Mouse (Mus musculus) spleen, adult 2 months (tissue): Measurements from ENCODE around the gene Arl9. TPM values are rescaled to one million over a fixed set of nuclear protein-coding genes. Genes with fewer than 3 reads are reported as not detected.
A peak's percentile ranks its signal among the peaks of the same experiment; 100 is the strongest.

Source experiments
- DNase-seq, 2 experiments: peaks; one replicate each; pipeline versions ENCODE4 v3.0.0 to v3.0.0-alpha.2; 2012 to 2021; ENCODE audit warnings: low spot score in 2 of 2, low read depth in 1 of 2
- H3K27ac ChIP-seq: fragments of 200-500 bp; 2 replicates; pipeline ENCODE4 v1.5.1; 2012; ENCODE audit warnings: low read length, inconsistent platforms; ENCODE audit not compliant: insufficient read depth
- H3K27me3 ChIP-seq: fragments of 200-500 bp; 2 replicates; pipeline ENCODE4 v1.6.1; 2012; ENCODE audit warnings: mild to moderate bottlenecking, moderate library complexity, low read length, inconsistent platforms; ENCODE audit not compliant: control insufficient read depth, insufficient read depth
- H3K36me3 ChIP-seq: fragments of 200-500 bp; 2 replicates; pipeline ENCODE4 v1.6.1; 2012; ENCODE audit warnings: mild to moderate bottlenecking, low read length, inconsistent platforms; ENCODE audit not compliant: control insufficient read depth, insufficient read depth
- H3K4me1 ChIP-seq: fragments of 200-500 bp; 2 replicates; pipeline ENCODE4 v1.6.1; 2011; ENCODE audit warnings: inconsistent platforms; ENCODE audit not compliant: control insufficient read depth, insufficient read depth, insufficient read length
- H3K4me3 ChIP-seq: fragments of 200-500 bp; 2 replicates; pipeline ENCODE4 v1.5.1; 2011; ENCODE audit warnings: mild to moderate bottlenecking, inconsistent platforms; ENCODE audit not compliant: insufficient read depth, insufficient read length; ENCODE audit errors: extremely low read depth
- CTCF ChIP-seq: fragments of 200-500 bp; IDR thresholded peaks from 2 replicates; pipeline ENCODE4 v1.5.1; 2011; ENCODE audit warnings: mild to moderate bottlenecking, inconsistent platforms; ENCODE audit not compliant: insufficient read depth, insufficient read length, insufficient replicate concordance; ENCODE audit errors: extremely low read depth
- POLR2A ChIP-seq: fragments of 200-500 bp; IDR thresholded peaks from 2 replicates; pipeline ENCODE4 v1.6.1; 2011; ENCODE audit warnings: low read depth, low read length, inconsistent platforms
- WGBS: fragments of 180-500 bp; shearing (Covaris S2); methylation state at CpG from one replicate; pipeline ENCODE4 v1.1.7; 2018; 5-methylcytosine and 5-hydroxymethylcytosine counted together
- polyA plus RNA-seq: library from polyadenylated mRNA; depleted of rRNA; stranded (reverse); fragments of >200 nt; gene quantifications from 2 replicates; pipeline ENCODE4 v1.2.3, GENCODE M21; 2012

Arl9 gene
- polyA plus RNA-seq, 1 experiment = not detected

DNA sequence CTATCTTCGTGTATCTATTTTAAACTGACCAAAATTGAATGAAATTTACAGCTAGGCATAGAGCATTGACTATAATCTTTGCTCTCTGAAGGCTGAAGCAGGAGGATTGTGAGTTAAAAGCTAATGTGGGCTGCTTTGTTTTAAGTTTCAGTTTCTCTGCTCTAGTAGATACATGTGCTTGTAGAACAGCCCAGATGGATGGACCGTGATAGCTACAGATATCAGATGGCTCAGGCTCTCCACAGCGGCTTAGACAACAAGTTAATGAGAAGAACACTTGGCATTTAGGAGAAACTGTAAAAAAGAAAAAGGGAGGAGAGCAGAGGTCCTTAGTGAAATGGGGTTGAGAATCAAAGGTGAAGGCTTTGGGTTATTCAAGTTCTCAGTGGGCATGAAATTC, 13.1 kb upstream of the Arl9 start:
- WGBS = 91% methylated on average over 3 of the region's 3 CpGs
- no peak overlapping the region for H3K4me3 ChIP-seq
- H3K27me3 ChIP-seq = no peaks in the 10 kb centered on the region
- H3K4me1 ChIP-seq = no peaks in the 10 kb centered on the region
- no peak for TF ChIP-seq CTCF
- no peak for TF ChIP-seq POLR2A
- no peak for DNase-seq
- H3K36me3 ChIP-seq = peaks cover 45% of the 10 kb centered on the region
- no peak overlapping the region for H3K27ac ChIP-seq

DNA sequence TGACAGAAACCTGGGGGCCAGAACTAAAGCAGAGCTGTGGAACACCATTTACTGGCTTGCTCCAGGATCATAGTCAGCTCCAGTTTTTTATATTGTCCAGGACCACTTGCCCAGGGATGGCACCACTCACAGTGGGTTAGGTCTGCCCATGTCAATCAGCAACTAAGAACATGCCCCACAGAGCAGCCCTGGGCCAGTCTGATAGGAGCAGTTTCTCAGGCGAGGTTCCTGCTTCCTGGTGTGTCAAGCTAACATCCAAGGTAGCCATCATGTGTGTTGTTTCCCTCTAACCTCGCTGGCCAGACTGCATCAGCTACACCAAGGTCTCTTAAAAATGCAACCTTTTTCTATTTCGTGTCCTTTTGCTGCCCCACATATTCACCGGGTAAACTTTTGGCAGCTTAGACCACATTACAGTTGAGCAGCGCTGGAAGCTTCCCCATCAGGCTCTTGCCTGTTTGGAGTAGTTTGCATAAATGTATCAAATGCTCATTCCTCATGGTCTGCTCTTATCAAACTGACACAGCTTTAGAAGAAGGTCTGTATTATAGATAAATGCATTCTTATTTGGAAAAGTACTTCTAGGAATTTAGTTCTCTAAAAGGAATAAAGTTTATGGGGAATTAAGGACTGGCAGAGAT, 10.6 kb upstream of the Arl9 start:
- 84% methylated on average over 5 of the region's 5 CpGs for WGBS
- peaks cover 50% of the 10 kb centered on the region for H3K36me3 ChIP-seq
- no peaks in the 10 kb centered on the region for H3K4me1 ChIP-seq
- no peak overlapping the region for H3K4me3 ChIP-seq
- no peak overlapping the region for H3K27ac ChIP-seq
- DNase-seq = no peak
- no peaks in the 10 kb centered on the region; the same call in 1 of the 2 replicates for H3K27me3 ChIP-seq
- no peak for TF ChIP-seq CTCF
- TF ChIP-seq POLR2A = no peak

DNA sequence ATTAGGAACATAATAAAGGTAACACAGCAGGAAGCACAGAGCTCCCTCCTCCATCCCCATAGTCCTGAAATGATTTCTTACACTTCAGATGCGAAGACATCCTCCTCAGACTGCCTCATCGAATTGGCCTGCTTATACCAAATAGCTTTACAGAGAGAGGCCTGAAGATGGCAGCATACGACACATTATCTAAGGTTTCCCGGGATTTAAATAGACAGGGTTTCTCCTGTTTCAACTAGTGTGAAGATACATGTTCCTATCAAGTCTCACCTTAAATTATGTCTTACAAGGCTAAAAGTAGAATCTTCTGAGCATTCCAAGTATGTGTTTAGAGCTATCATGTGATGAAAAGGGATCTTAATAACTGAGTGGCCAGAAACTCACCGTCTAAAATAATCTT, 5.4 kb upstream of the Arl9 start:
- WGBS = 71% methylated on average over 5 of the region's 5 CpGs
- Histone ChIP-seq H3K27me3 (no peaks in the 10 kb centered on the region; the same call in 1 of the 2 replicates), H3K4me3 (no peak overlapping the region), H3K36me3 (peaks cover 35% of the 10 kb centered on the region), H3K27ac (no peak overlapping the region), H3K4me1 (no peaks in the 10 kb centered on the region)
- TF ChIP-seq CTCF = no peak
- no peak for TF ChIP-seq POLR2A
- DNase-seq = no peak

DNA sequence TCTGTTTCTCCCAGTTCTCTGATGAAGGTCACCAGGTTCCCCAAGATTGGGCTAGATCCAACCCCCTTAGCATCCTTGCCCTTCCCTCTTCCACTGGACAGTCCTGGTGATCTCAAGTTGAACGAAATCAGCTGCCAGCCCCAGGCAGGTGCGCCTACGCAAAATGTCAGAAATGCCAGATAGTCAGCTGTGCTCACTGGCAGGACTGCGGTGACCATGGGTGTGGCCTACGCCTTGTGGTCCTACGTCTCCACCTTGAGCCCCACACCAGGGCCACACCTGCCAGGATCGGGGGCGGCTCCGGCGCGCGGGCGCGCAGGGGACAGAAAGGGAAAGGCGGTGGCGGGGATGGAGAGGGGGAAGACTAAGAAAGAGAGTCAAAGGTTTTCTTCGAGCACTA, 2.7 kb upstream of the Arl9 start:
- peaks cover 21% of the 10 kb centered on the region for H3K36me3 ChIP-seq
- H3K4me1 ChIP-seq = no peaks in the 10 kb centered on the region
- no peak overlapping the region for H3K27ac ChIP-seq
- no peak overlapping the region for H3K4me3 ChIP-seq
- no peak for DNase-seq
- no peak for TF ChIP-seq POLR2A
- TF ChIP-seq CTCF = no peak
- no peaks in the 10 kb centered on the region; the same call in 1 of the 2 replicates for H3K27me3 ChIP-seq
- 95% methylated on average over 17 of the region's 17 CpGs for WGBS

DNA sequence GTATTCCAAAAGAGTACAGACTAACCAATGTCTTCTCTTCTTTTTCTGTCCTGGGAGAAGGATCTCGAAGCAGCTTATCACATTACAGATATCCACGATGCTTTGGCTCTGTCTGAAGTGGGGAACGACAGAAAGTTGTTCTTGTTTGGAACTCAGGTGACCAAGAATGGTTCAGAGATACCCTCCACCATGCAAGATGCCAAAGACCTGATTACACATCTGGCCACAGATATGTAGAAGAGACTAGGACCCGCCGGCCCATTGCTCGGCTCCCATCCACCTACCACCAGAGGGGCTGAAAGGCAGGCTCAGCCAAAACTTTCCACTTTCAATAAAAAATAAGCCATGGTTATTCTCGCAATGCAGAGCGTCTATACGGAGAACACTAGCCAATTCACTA, 6.5 kb downstream of the Arl9 start:
- TF ChIP-seq POLR2A (no peak), CTCF (no peak)
- no peak for DNase-seq
- 90% methylated on average over 9 of the region's 9 CpGs for WGBS
- Histone ChIP-seq H3K27ac (no peak overlapping the region), H3K4me3 (no peak overlapping the region), H3K4me1 (no peaks in the 10 kb centered on the region), H3K36me3 (no peaks in the 10 kb centered on the region), H3K27me3 (no peaks in the 10 kb centered on the region)

DNA sequence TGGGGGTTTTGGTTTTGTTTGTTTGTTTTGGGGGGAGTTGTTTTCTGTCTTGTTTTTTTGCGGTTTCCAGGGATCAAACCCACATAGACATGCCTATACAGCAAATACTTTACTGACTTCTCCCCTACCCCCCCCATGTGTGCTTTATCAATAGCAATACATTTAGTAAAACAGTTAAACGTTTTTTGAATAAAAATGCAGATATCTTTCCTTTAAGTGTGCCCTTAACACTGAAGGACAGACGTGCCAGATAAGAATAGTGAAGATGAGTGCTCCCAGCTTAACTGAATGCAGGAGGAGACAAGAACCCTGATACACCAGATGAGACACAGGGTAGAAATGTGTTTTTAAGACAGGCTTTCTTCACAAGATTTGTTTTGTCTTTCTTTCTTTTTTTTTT, 7.2 kb downstream of the Arl9 start:
- WGBS = 56% methylated on average over 3 of the region's 3 CpGs
- no peak overlapping the region for H3K27ac ChIP-seq
- H3K4me3 ChIP-seq = no peak overlapping the region
- TF ChIP-seq CTCF = no peak
- no peak for TF ChIP-seq POLR2A
- no peaks in the 10 kb centered on the region for H3K36me3 ChIP-seq
- H3K27me3 ChIP-seq = 0 out of 2 replicates have a peak, but pooled peaks cover 2% of the 10 kb centered on the region
- DNase-seq = no peak
- H3K4me1 ChIP-seq = 0 out of 2 replicates have a peak, but pooled peaks cover under 1% of the 10 kb centered on the region

DNA sequence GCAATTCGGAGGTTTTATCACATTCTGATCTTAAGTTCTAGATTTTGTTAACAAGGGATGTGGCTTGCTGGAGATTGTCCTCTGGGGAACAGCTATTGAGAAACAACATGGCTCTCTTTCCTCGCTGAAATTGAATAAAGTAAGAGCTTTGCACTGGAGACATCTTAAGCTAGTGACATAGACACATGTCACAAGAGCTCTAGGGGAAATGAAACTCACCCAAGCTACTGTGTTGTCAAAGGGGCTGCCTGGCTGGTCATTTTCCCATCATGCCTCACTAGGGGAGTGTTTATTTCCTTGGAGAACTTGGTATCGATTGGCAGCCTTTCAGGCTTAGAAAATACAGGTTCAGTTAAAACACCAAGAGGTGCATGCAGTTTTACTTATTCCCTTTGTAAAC, 9.3 kb downstream of the Arl9 start:
- H3K36me3 ChIP-seq = no peaks in the 10 kb centered on the region
- no peak overlapping the region for H3K4me3 ChIP-seq
- H3K27ac ChIP-seq = no peak overlapping the region
- DNase-seq = peak in 1 of 2 experiments; percentile 9
- 45% methylated on average over 3 of the region's 3 CpGs for WGBS
- TF ChIP-seq POLR2A (no peak), CTCF (no peak)
- 0 out of 2 replicates have a peak, but pooled peaks cover 4% of the 10 kb centered on the region for H3K4me1 ChIP-seq
- H3K27me3 ChIP-seq = 0 out of 2 replicates have a peak, but pooled peaks cover 2% of the 10 kb centered on the region
